Mouse (Mus musculus): ENCODE results near the gene Ebf3. TPM values are rescaled to one million over a fixed set of nuclear protein-coding genes. Genes with fewer than 3 reads are reported as not detected.

Ebf3 gene
- polyA plus RNA-seq (2012; rRNA removed; ENCODE audit: low replicate concordance): 0.53 and 0.81 TPM in 2 replicates

GRCm38 (mm10) chr7:137313904-137314691 is at the start of gene Ebf3:
TSS of gene Ebf3 (minus strand) at chr7:137314445.

Other genes with a start within 250 kb of the Ebf3 start
- 9.5 and 28.8 TPM in 2 replicates for gene 9430038I01Rik, start 96.3 kb upstream of the Ebf3 start, polyA plus RNA-seq (2012; rRNA removed; ENCODE audit: low replicate concordance)
- gene Glrx3, start 123.2 kb upstream of the Ebf3 start, polyA plus RNA-seq (2012; rRNA removed; ENCODE audit: low replicate concordance): 6.7 and 7.9 TPM in 2 replicates